Mouse (Mus musculus) cerebellum, postnatal 14 days (tissue): ENCODE data around the gene Gm20509.
A peak's percentile ranks its signal among the peaks of the same experiment; 100 is the strongest.
"Not testable (repeated sequence)": the region's sequence is repeated elsewhere in the genome, so short reads cannot be mapped to it uniquely, and the experiment has no call there.

Source experiments
- DNase-seq, 2 experiments: peaks; one replicate each; pipeline ENCODE4 v3.0.0; 2021; ENCODE audit warnings: mixed read lengths in 2 of 2

The Gm20509 gene

GRCm38 (mm10) chr9:73103159-73103879, 1.0 kb downstream of the Gm20509 start:
- DNase-seq = peak; percentile 53 to 54

GRCm38 (mm10) chr9:73103880-73104198, 1.6 kb downstream of the Gm20509 start:
- DNase-seq = no peak

GRCm38 (mm10) chr9:73105141-73105540, 2.9 kb downstream of the Gm20509 start:
- DNase-seq = no peak

GRCm38 (mm10) chr9:73105771-73106170, 3.5 kb downstream of the Gm20509 start:
- DNase-seq = no peak

- peak; percentile 83 to 87 for DNase-seq
Measured at GRCm38 (mm10) chr9:73112919-73113906, 10.9 kb downstream of the Gm20509 start, which contains the start of gene Rsl24d1. Rsl24d1 (plus strand) TSS chr9:73113426.

- DNase-seq = not testable (repeated sequence)
Measured at GRCm38 (mm10) chr9:73116704-73117103, 14.4 kb downstream of the Gm20509 start.

- DNase-seq = no peak
Measured at GRCm38 (mm10) chr9:73118012-73118411, 15.7 kb downstream of the Gm20509 start.

GRCm38 (mm10) chr9:73121735-73122134, 19.5 kb downstream of the Gm20509 start:
- peak; percentile 43 to 67 for DNase-seq

GRCm38 (mm10) chr9:73125043-73125570, 22.8 kb downstream of the Gm20509 start:
- no peak for DNase-seq

- no peak for DNase-seq
Measured at GRCm38 (mm10) chr9:73127457-73127856, 25.2 kb downstream of the Gm20509 start.

GRCm38 (mm10) chr9:73129875-73130274, 27.6 kb downstream of the Gm20509 start:
- DNase-seq = no peak

GRCm38 (mm10) chr9:73130529-73130928, 28.3 kb downstream of the Gm20509 start:
- no peak for DNase-seq

GRCm38 (mm10) chr9:73137341-73137886, 35.1 kb downstream of the Gm20509 start:
- no peak for DNase-seq

- no peak for DNase-seq
Measured at GRCm38 (mm10) chr9:73154347-73154746, 52.1 kb downstream of the Gm20509 start.

GRCm38 (mm10) chr9:73157968-73158367, 55.7 kb downstream of the Gm20509 start:
- DNase-seq = no peak

- peak; percentile 66 to 76 for DNase-seq
Measured at GRCm38 (mm10) chr9:73159265-73159664, 57.0 kb downstream of the Gm20509 start.

- DNase-seq = peak; percentile 93 to 94
Measured at GRCm38 (mm10) chr9:73162571-73163333, 60.5 kb downstream of the Gm20509 start.

GRCm38 (mm10) chr9:73165631-73166030, 63.4 kb downstream of the Gm20509 start:
- peak; percentile 44 to 49 for DNase-seq
